Mouse (Mus musculus) cortical plate, adult 2 months (tissue): ENCODE data around the gene Ccno. TPM values are rescaled to one million over a fixed set of nuclear protein-coding genes. Genes with fewer than 3 reads are reported as not detected.
A peak's percentile ranks its signal among the peaks of the same experiment; 100 is the strongest.

ENCODE experiments used
- H3K27ac ChIP-seq: fragments of 200-500 bp; 2 replicates; pipeline ENCODE4 v1.5.1; 2012; ENCODE audit warnings: low read length, control low read depth, inconsistent platforms; ENCODE audit not compliant: insufficient read depth
- H3K4me1 ChIP-seq: fragments of 200-500 bp; 2 replicates; pipeline ENCODE4 v1.6.1; 2011; ENCODE audit warnings: low read length; ENCODE audit not compliant: control insufficient read depth, insufficient read depth
- H3K4me3 ChIP-seq: fragments of 200-500 bp; 2 replicates; pipeline ENCODE4 v1.5.1; 2011; ENCODE audit warnings: mild to moderate bottlenecking, low read length, control low read depth; ENCODE audit not compliant: insufficient read depth
- CTCF ChIP-seq: fragments of 200-500 bp; IDR thresholded peaks from 2 replicates; pipeline ENCODE4 v1.5.1; 2011; ENCODE audit warnings: mild to moderate bottlenecking, control low read depth, low read length; ENCODE audit not compliant: insufficient read depth; ENCODE audit errors: extremely low read depth
- POLR2A ChIP-seq: fragments of 200-500 bp; IDR thresholded peaks from 2 replicates; pipeline ENCODE4 v1.6.1; 2011; ENCODE audit warnings: mild to moderate bottlenecking, low read length, control low read depth; ENCODE audit not compliant: insufficient read depth; ENCODE audit errors: extremely low read depth
- polyA plus RNA-seq: library from polyadenylated mRNA; depleted of rRNA; stranded (reverse); fragments of >200 nt; gene quantifications from 2 replicates; pipeline ENCODE4 v1.2.3, GENCODE M21; 2012; rRNA removed

Gene Ccno
- polyA plus RNA-seq, 1 experiment: 2.7 TPM

GRCm38 (mm10) chr13:113031792-113032571 lies 44.4 kb downstream of the Ccno start:
- no peaks in the 10 kb centered on the region for H3K4me1 ChIP-seq
- H3K4me3 ChIP-seq: peak overlapping the region; percentile 33
- H3K27ac ChIP-seq: no peak overlapping the region
- TF ChIP-seq CTCF (no peak), POLR2A (no peak)

DNA sequence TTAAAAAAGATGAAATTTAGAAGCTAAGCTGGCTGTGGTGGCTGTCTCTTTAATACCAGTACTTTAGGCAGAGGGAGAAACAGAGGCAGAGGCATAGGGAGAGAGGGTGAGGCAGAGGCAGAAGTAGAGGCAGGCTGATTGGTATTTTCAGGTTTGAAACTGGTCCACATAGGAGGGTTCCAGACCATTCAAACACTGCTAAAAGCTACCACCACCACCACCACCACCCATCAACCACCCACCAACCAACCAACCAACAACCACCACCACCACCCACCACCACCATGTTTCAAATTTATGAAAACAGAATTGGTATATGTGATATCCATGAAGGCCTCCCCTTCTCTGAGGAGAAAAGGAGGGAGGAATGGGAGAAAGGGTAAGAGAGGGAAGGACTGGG lies 45.2 kb downstream of the Ccno start:
- Histone ChIP-seq H3K4me1 (no peaks in the 10 kb centered on the region), H3K4me3 (no peak overlapping the region), H3K27ac (no peak overlapping the region)
- TF ChIP-seq CTCF (no peak), POLR2A (no peak)

DNA sequence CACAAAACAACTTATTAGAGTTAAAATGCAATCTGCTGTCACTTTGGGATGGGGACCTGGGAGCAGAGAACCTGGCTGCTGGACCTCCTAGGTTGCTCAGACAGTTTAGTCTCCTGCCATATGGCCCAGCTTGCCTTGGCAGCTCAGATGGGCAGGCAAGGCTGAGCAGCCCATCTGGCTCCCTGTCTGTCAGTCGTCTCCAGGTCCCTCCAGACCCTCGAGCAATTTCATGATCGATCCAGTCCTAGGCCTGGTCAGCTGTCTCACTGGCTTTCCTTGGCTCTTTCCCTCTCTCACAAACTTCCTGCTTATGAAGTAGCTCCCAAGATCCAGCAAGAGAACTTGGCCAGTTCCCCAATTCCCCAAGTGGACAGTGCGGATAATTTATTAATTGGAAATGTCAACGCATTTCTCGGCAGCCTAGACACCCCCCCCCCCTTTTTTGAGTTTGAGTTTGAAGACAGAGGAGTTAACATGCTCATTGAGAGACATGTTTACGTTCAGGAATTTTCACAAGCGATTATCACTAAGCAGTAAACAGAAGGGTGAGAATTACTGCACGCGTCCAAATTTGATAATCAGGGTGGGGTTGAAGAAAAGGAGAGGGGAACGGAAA lies 46.8 kb downstream of the Ccno start:
- H3K27ac ChIP-seq: no peak overlapping the region
- peak overlapping the region; percentile 19; the same call in 1 of the 2 replicates for H3K4me3 ChIP-seq
- TF ChIP-seq POLR2A (no peak), CTCF (no peak)
- H3K4me1 ChIP-seq: no peaks in the 10 kb centered on the region

DNA sequence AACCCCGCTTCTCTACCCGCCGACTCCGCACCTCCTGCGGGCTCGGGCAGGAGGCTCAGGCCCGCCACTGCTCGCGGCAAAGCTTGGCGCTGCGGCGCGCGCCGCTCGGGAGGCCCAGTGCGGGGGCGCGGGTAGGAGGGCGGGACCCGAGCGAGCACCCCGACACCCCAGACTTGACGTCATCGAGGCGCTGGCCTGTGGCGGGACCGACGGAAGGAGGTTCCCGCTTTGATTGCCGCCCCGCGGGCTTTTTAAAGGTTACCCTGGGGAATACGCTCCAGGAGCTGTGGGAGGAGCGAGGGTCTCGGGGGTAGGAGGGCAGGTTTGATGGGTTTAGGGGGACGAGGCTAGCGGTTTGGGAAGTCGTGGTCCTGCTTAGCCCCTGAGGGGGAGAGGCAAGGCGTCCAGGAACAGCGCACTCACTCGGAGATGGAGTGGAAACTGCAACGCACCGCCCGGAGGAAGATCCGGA lies 47.4 kb downstream of the Ccno start, which contains the start of gene Cdc20b:
TSS of gene Cdc20b (plus strand) at position 162 of the 472 bp plus-strand sequence.
- Histone ChIP-seq H3K4me1 (no peaks in the 10 kb centered on the region), H3K4me3 (peak within 1 kb of the TSS; percentile 19), H3K27ac (no peak within 1 kb of the TSS)
- no peak for TF ChIP-seq POLR2A
- TF ChIP-seq CTCF: no peak

GRCm38 (mm10) chr13:113035852-113036251 lies 48.2 kb downstream of the Ccno start:
- Histone ChIP-seq H3K4me1 (no peaks in the 10 kb centered on the region), H3K4me3 (no peak overlapping the region), H3K27ac (no peak overlapping the region)
- peak; percentile 80 for TF ChIP-seq CTCF
- no peak for TF ChIP-seq POLR2A

Other genes with a start within 250 kb of the Ccno start
- 27.4 and 28.4 TPM in 2 replicates for gene Plpp1, start 187.0 kb upstream of the Ccno start, polyA plus RNA-seq
- gene Mtrex, start 60.4 kb upstream of the Ccno start, polyA plus RNA-seq: 34.7 and 37.9 TPM in 2 replicates
- gene Dhx29, start 60.3 kb upstream of the Ccno start, polyA plus RNA-seq: 10.7 and 11.2 TPM in 2 replicates
- gene Mcidas, start 6.0 kb downstream of the Ccno start, polyA plus RNA-seq: 0.10 and 0.13 TPM in 2 replicates
- 0.08 TPM in 1 of 2 replicates, not detected in the other for gene Cdc20b, start 47.3 kb downstream of the Ccno start, polyA plus RNA-seq
- 10.4 and 10.7 TPM in 2 replicates for gene Gpx8, start 58.6 kb downstream of the Ccno start, polyA plus RNA-seq
- gene Gzma, start 113.2 kb downstream of the Ccno start, polyA plus RNA-seq: 0.13 and 0.51 TPM in 2 replicates
- 0.09 and 0.17 TPM in 2 replicates for gene Esm1, start 221.9 kb downstream of the Ccno start, polyA plus RNA-seq
- gene Gzmk, start 238.1 kb downstream of the Ccno start, polyA plus RNA-seq: 0.17 and 0.19 TPM in 2 replicates